Mouse (Mus musculus) layer of hippocampus, postnatal 10 days (tissue): ENCODE measurements around the gene Gm3402. TPM values are rescaled to one million over a fixed set of nuclear protein-coding genes. Genes with fewer than 3 reads are reported as not detected.
A peak's percentile ranks its signal among the peaks of the same experiment; 100 is the strongest.
"Not testable (repeated sequence)": the region's sequence is repeated elsewhere in the genome, so short reads cannot be mapped to it uniquely, and the experiment has no call there.

ENCODE experiments used
- DNase-seq, 2 experiments: peaks; one replicate each; pipeline ENCODE4 v3.0.0; 2021; ENCODE audit warnings: low spot score in 2 of 2
- long read RNA-seq: library from polyadenylated mRNA; stranded (forward); transcript quantifications from one replicate; pipeline ENCODE4 v2.0.0, GENCODE M21; 2023
- total RNA-seq, 2 experiments: library from RNA; stranded (reverse); gene quantifications; 2 replicates each; pipeline ENCODE4 v1.2.3; 2021

The Gm3402 gene
- not detected for total RNA-seq
- long read RNA-seq: 0 reads

GRCm38 (mm10) chr5:146513823-146514222 lies at the start of gene Gm3402:
Gm3402 (plus strand) TSS chr5:146514123.
- not testable (repeated sequence) for DNase-seq

GRCm38 (mm10) chr5:146466663-146467062 lies 47.3 kb upstream of the Gm3402 start:
- no peak for DNase-seq

- DNase-seq: no peak
Observed at GRCm38 (mm10) chr5:146468311-146468710, 45.6 kb upstream of the Gm3402 start.

GRCm38 (mm10) chr5:146470821-146471220 lies 43.1 kb upstream of the Gm3402 start:
- no peak for DNase-seq

- DNase-seq: no peak
Observed at GRCm38 (mm10) chr5:146471311-146471710, 42.6 kb upstream of the Gm3402 start.

GRCm38 (mm10) chr5:146471821-146472220 lies 42.1 kb upstream of the Gm3402 start:
- no peak for DNase-seq

GRCm38 (mm10) chr5:146479564-146479963 lies 34.4 kb upstream of the Gm3402 start:
- DNase-seq: peak; percentile 51 to 59

- DNase-seq: not testable (repeated sequence)
Observed at GRCm38 (mm10) chr5:146481665-146482064, 32.3 kb upstream of the Gm3402 start, which contains the start of gene Gm6408. Gm6408 (plus strand) TSS chr5:146481965.

GRCm38 (mm10) chr5:146488959-146489358 lies 25.0 kb upstream of the Gm3402 start:
- DNase-seq: peak; percentile 43 to 53

- not testable (repeated sequence) for DNase-seq
Observed at GRCm38 (mm10) chr5:146491063-146491462, 22.9 kb upstream of the Gm3402 start, which contains the start of gene Gm6370. Gm6370 (plus strand) TSS chr5:146491363.

GRCm38 (mm10) chr5:146502099-146502498 lies 11.8 kb upstream of the Gm3402 start, which contains the start of gene 4930449I24Rik:
4930449I24Rik (plus strand) TSS chr5:146502399.
- DNase-seq: not testable (repeated sequence)

GRCm38 (mm10) chr5:146525501-146525900 lies 11.6 kb downstream of the Gm3402 start, which contains the start of gene Gm3404:
Gm3404 (plus strand) TSS chr5:146525801.
- DNase-seq: not testable (repeated sequence)

- not testable (repeated sequence) for DNase-seq
Observed at GRCm38 (mm10) chr5:146537347-146537746, 23.4 kb downstream of the Gm3402 start, which contains the start of gene Gm3409. Gm3409 (plus strand) TSS chr5:146537647.

- not testable (repeated sequence) for DNase-seq
Observed at GRCm38 (mm10) chr5:146555836-146556235, 41.9 kb downstream of the Gm3402 start, which contains the start of gene Gm3415. Gm3415 (plus strand) TSS chr5:146556136.

- no peak for DNase-seq
Observed at GRCm38 (mm10) chr5:146564259-146564658, 50.3 kb downstream of the Gm3402 start.

Other genes starting within 250 kb of the Gm3402 start
- gene Wasf3, start 129.1 kb upstream of the Gm3402 start, total RNA-seq: 10 to 100 TPM; 77.3 to 85.9 TPM
- not detected for gene Gm6408, start 32.2 kb upstream of the Gm3402 start, total RNA-seq
- gene Gm6370, start 22.8 kb upstream of the Gm3402 start, total RNA-seq: not detected
- gene 4930449I24Rik, start 11.7 kb upstream of the Gm3402 start, total RNA-seq: not detected
- not detected for gene Gm3404, start 11.7 kb downstream of the Gm3402 start, total RNA-seq
- not detected for gene Gm3409, start 23.5 kb downstream of the Gm3402 start, total RNA-seq
- gene Gm3415, start 42.0 kb downstream of the Gm3402 start, total RNA-seq: not detected
- gene Gpr12, start 71.1 kb downstream of the Gm3402 start, total RNA-seq: 10 to 100 TPM; 46.1 to 46.9 TPM